Mouse (Mus musculus): Measurements from ENCODE around the gene Rimbp2. TPM values are rescaled to one million over a fixed set of nuclear protein-coding genes. Genes with fewer than 3 reads are reported as not detected.
"Not testable (repeated sequence)": the region's sequence is repeated elsewhere in the genome, so short reads cannot be mapped to it uniquely, and the experiment has no call there.

The Rimbp2 gene
- polyA plus RNA-seq, 1 experiment from 2014 or later: not detected

GRCm38 (mm10) chr5:128970878-128971277, 17.6 kb upstream of the Rimbp2 start:
- Histone ChIP-seq H3K4me3 (ENCODE audit: low read depth, low read length) (no peak overlapping the region), H3K27ac (ENCODE audit: low read depth) (no peak overlapping the region), H3K9me3 (ENCODE audit: low read length) (peaks cover 3% of the 10 kb centered on the region; the same call in 1 of the 2 replicates), H3K4me2 (ENCODE audit: low read depth, low read length) (no peak overlapping the region), H3K4me1 (ENCODE audit: insufficient read depth) (no peaks in the 10 kb centered on the region), H3K27me3 (ENCODE audit: insufficient read depth, low read length) (no peaks in the 10 kb centered on the region), H3K36me3 (replicated peaks; ENCODE audit: insufficient read depth, low read length) (no peaks in the 10 kb centered on the region), H3K9ac (replicated peaks) (no peak overlapping the region)
- DNase-seq: no peak
- ATAC-seq: no peak
- 59% methylated on average over 10 of the region's 10 CpGs for WGBS (ENCODE audit: insufficient replicate concordance)
- TF ChIP-seq EP300 (IDR thresholded peaks at IDR 0.05; ENCODE audit: low read depth) (no peak), CTCF (IDR thresholded peaks at IDR 0.05; ENCODE audit: low read depth) (no peak)

GRCm38 (mm10) chr5:128964353-128964752, 11.1 kb upstream of the Rimbp2 start:
- Histone ChIP-seq H3K4me3 (ENCODE audit: low read depth, low read length) (no peak overlapping the region), H3K36me3 (replicated peaks; ENCODE audit: insufficient read depth, low read length) (no peaks in the 10 kb centered on the region), H3K9ac (replicated peaks) (no peak overlapping the region), H3K4me2 (ENCODE audit: low read depth, low read length) (no peak overlapping the region), H3K9me3 (ENCODE audit: low read length) (peaks cover 12% of the 10 kb centered on the region), H3K4me1 (ENCODE audit: insufficient read depth) (no peaks in the 10 kb centered on the region), H3K27me3 (ENCODE audit: insufficient read depth, low read length) (no peaks in the 10 kb centered on the region), H3K27ac (ENCODE audit: low read depth) (no peak overlapping the region)
- WGBS (ENCODE audit: insufficient replicate concordance): 53% methylated on average over 4 of the region's 4 CpGs
- ATAC-seq (no peak), DNase-seq (no peak)
- no peak for TF ChIP-seq EP300 (IDR thresholded peaks at IDR 0.05; ENCODE audit: low read depth)
- no peak for TF ChIP-seq CTCF (IDR thresholded peaks at IDR 0.05; ENCODE audit: low read depth)

GRCm38 (mm10) chr5:128958916-128959315, 5.6 kb upstream of the Rimbp2 start:
- no peak overlapping the region for H3K9ac ChIP-seq (replicated peaks)
- no peaks in the 10 kb centered on the region for H3K27me3 ChIP-seq (ENCODE audit: insufficient read depth, low read length)
- WGBS (ENCODE audit: insufficient replicate concordance): 85% methylated on average over 3 of the region's 3 CpGs
- no peak overlapping the region for H3K4me2 ChIP-seq (ENCODE audit: low read depth, low read length)
- no peak overlapping the region for H3K27ac ChIP-seq (ENCODE audit: low read depth)
- no peak for DNase-seq
- TF ChIP-seq EP300 (IDR thresholded peaks at IDR 0.05; ENCODE audit: low read depth) (no peak), CTCF (IDR thresholded peaks at IDR 0.05; ENCODE audit: low read depth) (no peak)
- no peak overlapping the region for H3K4me3 ChIP-seq (ENCODE audit: low read depth, low read length)
- H3K9me3 ChIP-seq (ENCODE audit: low read length): peaks cover 8% of the 10 kb centered on the region
- no peaks in the 10 kb centered on the region for H3K36me3 ChIP-seq (replicated peaks; ENCODE audit: insufficient read depth, low read length)
- no peak for ATAC-seq
- H3K4me1 ChIP-seq (ENCODE audit: insufficient read depth): no peaks in the 10 kb centered on the region

- not testable (repeated sequence) for H3K9ac ChIP-seq (replicated peaks); H3K27me3 ChIP-seq (ENCODE audit: insufficient read depth, low read length); DNase-seq; H3K4me1 ChIP-seq (ENCODE audit: insufficient read depth); H3K4me2 ChIP-seq (ENCODE audit: low read depth, low read length); H3K4me3 ChIP-seq (ENCODE audit: low read depth, low read length); H3K9me3 ChIP-seq (ENCODE audit: low read length); ATAC-seq; H3K36me3 ChIP-seq (replicated peaks; ENCODE audit: insufficient read depth, low read length); H3K27ac ChIP-seq (ENCODE audit: low read depth)
- TF ChIP-seq CTCF (IDR thresholded peaks at IDR 0.05; ENCODE audit: low read depth): peak; percentile 56
- WGBS (ENCODE audit: insufficient replicate concordance): 85% methylated on average over 5 of the region's 5 CpGs
Measured at GRCm38 (mm10) chr5:128954371-128954770, 1.1 kb upstream of the Rimbp2 start.

- Histone ChIP-seq H3K9me3 (ENCODE audit: low read length) (no peaks in the 10 kb centered on the region), H3K27me3 (ENCODE audit: insufficient read depth, low read length) (peaks cover 4% of the 10 kb centered on the region; the same call in 1 of the 2 replicates), H3K4me2 (ENCODE audit: low read depth, low read length) (no peak overlapping the region), H3K4me3 (ENCODE audit: low read depth, low read length) (no peak overlapping the region), H3K4me1 (ENCODE audit: insufficient read depth) (no peaks in the 10 kb centered on the region), H3K27ac (ENCODE audit: low read depth) (no peak overlapping the region), H3K9ac (replicated peaks) (no peak overlapping the region), H3K36me3 (replicated peaks; ENCODE audit: insufficient read depth, low read length) (no peaks in the 10 kb centered on the region)
- no peak for TF ChIP-seq EP300 (IDR thresholded peaks at IDR 0.05; ENCODE audit: low read depth)
- TF ChIP-seq CTCF (IDR thresholded peaks at IDR 0.05; ENCODE audit: low read depth): no peak
- no peak for DNase-seq
- no peak for ATAC-seq
- WGBS (ENCODE audit: insufficient replicate concordance): 2% methylated on average over 34 of the region's 35 CpGs
Measured at GRCm38 (mm10) chr5:128952291-128953195, 743 bp downstream of the Rimbp2 start.

GRCm38 (mm10) chr5:128951472-128951871, 1.8 kb downstream of the Rimbp2 start:
- TF ChIP-seq EP300 (IDR thresholded peaks at IDR 0.05; ENCODE audit: low read depth) (no peak), CTCF (IDR thresholded peaks at IDR 0.05; ENCODE audit: low read depth) (no peak)
- H3K9ac ChIP-seq (replicated peaks): no peak overlapping the region
- no peak overlapping the region for H3K4me2 ChIP-seq (ENCODE audit: low read depth, low read length)
- no peaks in the 10 kb centered on the region for H3K4me1 ChIP-seq (ENCODE audit: insufficient read depth)
- ATAC-seq: no peak
- H3K27me3 ChIP-seq (ENCODE audit: insufficient read depth, low read length): peaks cover 4% of the 10 kb centered on the region; the same call in 1 of the 2 replicates
- H3K9me3 ChIP-seq (ENCODE audit: low read length): no peaks in the 10 kb centered on the region
- H3K36me3 ChIP-seq (replicated peaks; ENCODE audit: insufficient read depth, low read length): no peaks in the 10 kb centered on the region
- H3K4me3 ChIP-seq (ENCODE audit: low read depth, low read length): no peak overlapping the region
- H3K27ac ChIP-seq (ENCODE audit: low read depth): no peak overlapping the region
- WGBS (ENCODE audit: insufficient replicate concordance): 29% methylated on average over 4 of the region's 4 CpGs
- DNase-seq: no peak

Data from liver, postnatal 0 days (tissue).